Mouse (Mus musculus): ENCODE measurements around the gene Tufm. TPM values are rescaled to one million over a fixed set of nuclear protein-coding genes. Genes with fewer than 3 reads are reported as not detected.

The Tufm gene
- polyA plus RNA-seq, 1 experiment from 2014 or later = 137 TPM

DNA sequence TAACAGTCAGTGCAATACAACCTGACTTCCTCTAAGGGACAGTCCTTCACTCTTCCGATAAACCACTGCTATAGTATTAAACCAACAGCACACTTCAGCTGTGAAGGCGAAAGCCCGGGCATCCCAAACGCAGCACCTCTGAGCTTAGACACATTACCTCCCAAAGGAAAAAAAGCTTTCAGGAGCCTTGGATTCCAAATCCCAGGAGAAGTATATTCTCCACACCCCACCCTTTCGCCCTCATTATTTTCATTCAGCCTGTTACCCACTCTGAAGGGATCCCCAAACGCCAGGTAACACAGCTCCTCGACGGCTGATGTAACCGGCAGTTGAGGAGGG, 14.5 kb downstream of the Tufm start:
- H3K9me3 ChIP-seq = no peaks in the 10 kb centered on the region
- peaks cover 8% of the 10 kb centered on the region for H3K4me1 ChIP-seq (replicated peaks)
- H3K27me3 ChIP-seq = no peaks in the 10 kb centered on the region
- 4% methylated on average over 9 of the region's 9 CpGs for WGBS
- peak overlapping the region; percentile 100 for H3K27ac ChIP-seq
- H3K9ac ChIP-seq (replicated peaks) = peak overlapping the region; percentile 100
- H3K36me3 ChIP-seq = peaks cover 47% of the 10 kb centered on the region
- H3K4me3 ChIP-seq (replicated peaks) = peak overlapping the region; percentile 100
- ATAC-seq (ENCODE audit: insufficient number of reproducible peaks, insufficient read depth, low FRiP score, low TSS enrichment, low read depth) = no peak
- peak overlapping the region; percentile 66 for H3K4me2 ChIP-seq

DNA sequence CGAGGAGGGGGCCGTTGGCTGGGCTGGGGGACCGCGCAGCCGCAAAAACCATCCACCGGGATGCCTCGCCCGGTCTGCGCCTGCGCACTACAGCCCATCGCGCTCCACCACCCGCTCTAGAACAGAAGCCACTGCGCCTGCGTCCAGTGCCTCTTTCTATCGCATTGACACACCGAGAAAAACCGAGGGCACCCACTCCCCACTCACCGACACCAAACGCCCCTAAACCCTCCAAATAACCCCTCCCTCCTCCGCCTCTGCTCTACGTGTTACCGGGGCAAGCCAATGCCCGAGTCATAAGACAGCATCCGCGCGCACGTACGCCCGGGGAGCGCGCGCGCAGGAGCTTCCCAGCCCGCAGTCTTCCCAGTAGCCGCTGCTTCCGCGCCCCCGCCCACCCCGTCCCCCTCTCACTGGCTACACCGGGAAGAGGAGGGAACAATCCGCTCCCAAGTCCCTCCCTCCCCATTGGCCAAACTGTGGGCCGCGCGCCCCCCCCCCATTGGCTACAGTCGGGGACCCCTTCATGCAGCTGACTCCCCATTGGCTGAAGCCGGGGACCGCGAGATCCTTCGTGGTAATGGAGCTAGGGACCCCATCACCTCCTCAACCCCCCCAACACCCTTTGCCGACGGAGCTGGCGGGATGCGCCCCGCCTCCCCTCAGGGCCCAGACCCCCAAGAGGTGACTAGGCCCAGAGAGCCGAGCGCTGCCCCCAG, 15.0 kb downstream of the Tufm start:
- ATAC-seq (ENCODE audit: insufficient number of reproducible peaks, insufficient read depth, low FRiP score, low TSS enrichment, low read depth) = peak; percentile 90
- Histone ChIP-seq H3K9ac (replicated peaks) (peak overlapping the region; percentile 100), H3K27me3 (no peaks in the 10 kb centered on the region), H3K4me2 (peak overlapping the region; percentile 66), H3K36me3 (peaks cover 41% of the 10 kb centered on the region), H3K9me3 (no peaks in the 10 kb centered on the region), H3K27ac (peak overlapping the region; percentile 100), H3K4me3 (replicated peaks) (peak overlapping the region; percentile 100), H3K4me1 (replicated peaks) (peaks cover 8% of the 10 kb centered on the region)
- WGBS = under 1% methylated on average over 56 of the region's 57 CpGs

DNA sequence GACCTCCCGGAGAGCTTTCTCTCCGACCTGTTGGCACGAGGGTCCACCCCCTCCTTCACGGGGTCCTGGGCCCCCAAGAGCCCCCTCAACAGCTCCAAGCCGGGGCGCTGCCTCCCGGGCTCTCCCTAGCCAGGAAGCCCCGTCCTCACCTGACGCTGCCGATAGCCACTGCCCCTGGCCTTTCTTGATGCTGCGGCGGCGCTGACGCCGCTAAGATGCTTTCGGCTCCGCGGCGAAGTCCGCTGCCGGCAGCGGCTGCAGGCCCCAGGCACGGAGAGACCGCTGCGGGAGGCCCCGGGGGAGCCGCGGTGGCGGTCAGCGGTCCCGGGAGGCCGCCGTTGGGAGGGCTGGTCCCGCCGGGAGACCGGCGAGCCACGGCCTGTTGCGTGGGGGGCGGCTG, 15.6 kb downstream of the Tufm start:
- H3K4me3 ChIP-seq (replicated peaks) = peak overlapping the region; percentile 100
- H3K4me2 ChIP-seq = peak overlapping the region; percentile 66
- H3K27ac ChIP-seq = peak overlapping the region; percentile 100
- no peak for ATAC-seq (ENCODE audit: insufficient number of reproducible peaks, insufficient read depth, low FRiP score, low TSS enrichment, low read depth)
- H3K27me3 ChIP-seq = no peaks in the 10 kb centered on the region
- WGBS = under 1% methylated on average over 39 of the region's 40 CpGs
- peaks cover 8% of the 10 kb centered on the region for H3K4me1 ChIP-seq (replicated peaks)
- peak overlapping the region; percentile 100 for H3K9ac ChIP-seq (replicated peaks)
- no peaks in the 10 kb centered on the region for H3K9me3 ChIP-seq
- H3K36me3 ChIP-seq = peaks cover 36% of the 10 kb centered on the region

DNA sequence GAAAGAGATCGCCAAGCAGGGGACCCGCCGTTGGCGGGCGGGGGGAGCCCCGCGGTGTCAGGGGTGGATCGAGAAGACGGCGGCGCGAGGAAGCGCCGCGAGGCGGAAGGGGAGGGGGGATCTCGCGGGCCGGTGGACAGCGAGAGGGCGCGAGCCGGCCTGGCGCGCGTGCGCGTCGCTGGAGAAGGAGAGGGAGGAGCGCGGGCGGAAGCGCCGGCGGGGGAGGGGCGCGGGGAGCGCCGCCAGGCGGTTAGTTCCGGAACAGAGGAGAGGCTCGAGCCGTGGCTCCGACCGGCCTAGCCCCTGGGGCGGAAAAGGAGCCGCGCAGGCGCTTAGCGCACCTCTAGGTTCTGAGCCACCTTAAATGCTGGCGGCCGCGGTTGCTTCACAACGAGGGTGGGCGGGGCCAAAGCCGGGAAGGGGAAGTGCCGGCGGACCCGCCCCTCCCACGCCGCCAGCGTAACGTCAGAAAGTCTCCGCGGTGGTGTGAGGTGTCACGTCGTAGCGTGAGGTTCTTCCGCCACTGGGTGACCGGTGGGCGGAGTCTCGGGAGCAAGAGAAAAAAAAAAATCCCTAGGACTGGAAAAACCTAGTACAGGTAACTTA, 16.2 kb downstream of the Tufm start, which contains the start of gene Atxn2l:
Gene Atxn2l (minus strand): TSS at position 165 of the 606 bp plus-strand sequence.
- H3K27me3 ChIP-seq = no peaks in the 10 kb centered on the region
- H3K4me3 ChIP-seq (replicated peaks) = peak within 1 kb of the TSS; percentile 100
- H3K4me2 ChIP-seq = peak within 1 kb of the TSS; percentile 66
- H3K4me1 ChIP-seq (replicated peaks) = peaks cover 8% of the 10 kb centered on the region
- no peaks in the 10 kb centered on the region for H3K9me3 ChIP-seq
- WGBS = under 1% methylated on average over 61 of the region's 72 CpGs
- peak; percentile 87 for ATAC-seq (ENCODE audit: insufficient number of reproducible peaks, insufficient read depth, low FRiP score, low TSS enrichment, low read depth)
- peak within 1 kb of the TSS; percentile 100 for H3K27ac ChIP-seq
- peaks cover 29% of the 10 kb centered on the region for H3K36me3 ChIP-seq
- H3K9ac ChIP-seq (replicated peaks) = peak within 1 kb of the TSS; percentile 100

DNA sequence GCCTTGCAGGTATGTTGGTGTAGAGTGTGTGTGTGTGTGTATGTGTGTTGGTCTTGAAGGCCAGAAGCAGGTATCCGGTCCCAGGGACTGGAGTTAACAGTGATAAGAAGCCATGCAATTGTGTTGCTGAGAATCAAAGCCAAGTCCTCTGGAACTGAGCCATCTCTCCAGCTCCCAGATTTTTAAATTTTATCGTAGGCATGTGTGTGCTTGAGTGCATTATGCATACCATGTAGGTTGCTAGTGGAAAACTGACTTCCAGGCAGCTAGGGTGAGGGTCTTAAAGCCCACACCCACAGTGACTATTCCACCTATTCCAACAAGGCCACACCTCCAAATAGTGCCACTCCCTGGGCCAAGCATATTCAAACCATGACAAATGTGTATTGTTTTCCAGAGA, 17.8 kb downstream of the Tufm start:
- H3K9me3 ChIP-seq = no peaks in the 10 kb centered on the region
- peaks cover 8% of the 10 kb centered on the region for H3K4me1 ChIP-seq (replicated peaks)
- no peak overlapping the region for H3K9ac ChIP-seq (replicated peaks)
- 95% methylated on average over 2 of the region's 2 CpGs for WGBS
- H3K4me2 ChIP-seq = no peak overlapping the region
- H3K4me3 ChIP-seq (replicated peaks) = no peak overlapping the region
- H3K27ac ChIP-seq = no peak overlapping the region
- no peaks in the 10 kb centered on the region for H3K27me3 ChIP-seq
- no peak for ATAC-seq (ENCODE audit: insufficient number of reproducible peaks, insufficient read depth, low FRiP score, low TSS enrichment, low read depth)
- peaks cover 14% of the 10 kb centered on the region for H3K36me3 ChIP-seq

DNA sequence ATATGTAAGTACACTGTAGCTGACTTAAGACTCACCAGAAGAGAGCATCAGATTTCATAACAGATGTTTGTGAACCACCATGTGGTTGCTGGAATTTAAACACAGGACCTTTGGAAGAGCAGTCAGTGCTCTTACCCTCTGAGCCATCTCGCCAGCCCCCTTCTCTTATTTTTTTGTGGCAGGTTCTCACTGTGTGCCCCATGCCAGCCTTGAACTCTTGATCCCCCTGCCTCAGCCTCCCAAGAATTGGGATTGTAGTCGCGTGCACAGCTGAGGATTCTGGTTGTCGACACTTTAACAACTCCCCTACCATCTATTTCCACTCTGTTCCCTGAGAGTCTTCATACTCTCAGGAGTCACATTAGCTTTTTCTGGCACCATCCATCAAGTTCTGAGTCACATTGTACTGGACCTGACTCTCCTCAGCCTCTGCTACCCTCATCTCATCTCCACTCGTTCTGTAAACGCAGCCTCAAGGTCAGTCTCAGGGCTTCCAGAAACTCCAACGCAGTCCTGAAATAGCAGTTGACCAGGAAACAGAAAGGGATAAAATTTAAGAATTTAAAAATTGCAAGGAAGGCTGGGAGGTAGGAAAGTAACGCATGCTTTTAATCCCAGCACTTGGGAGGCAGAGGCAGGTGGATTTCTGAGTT, 20.1 kb downstream of the Tufm start:
- Histone ChIP-seq H3K9me3 (no peaks in the 10 kb centered on the region), H3K36me3 (no peaks in the 10 kb centered on the region), H3K27me3 (no peaks in the 10 kb centered on the region), H3K4me3 (replicated peaks) (no peak overlapping the region), H3K27ac (no peak overlapping the region), H3K4me2 (no peak overlapping the region), H3K9ac (replicated peaks) (no peak overlapping the region), H3K4me1 (replicated peaks) (0 out of 2 replicates have a peak, but pooled peaks cover 3% of the 10 kb centered on the region)
- 85% methylated on average over 8 of the region's 8 CpGs for WGBS
- no peak for ATAC-seq (ENCODE audit: insufficient number of reproducible peaks, insufficient read depth, low FRiP score, low TSS enrichment, low read depth)

DNA sequence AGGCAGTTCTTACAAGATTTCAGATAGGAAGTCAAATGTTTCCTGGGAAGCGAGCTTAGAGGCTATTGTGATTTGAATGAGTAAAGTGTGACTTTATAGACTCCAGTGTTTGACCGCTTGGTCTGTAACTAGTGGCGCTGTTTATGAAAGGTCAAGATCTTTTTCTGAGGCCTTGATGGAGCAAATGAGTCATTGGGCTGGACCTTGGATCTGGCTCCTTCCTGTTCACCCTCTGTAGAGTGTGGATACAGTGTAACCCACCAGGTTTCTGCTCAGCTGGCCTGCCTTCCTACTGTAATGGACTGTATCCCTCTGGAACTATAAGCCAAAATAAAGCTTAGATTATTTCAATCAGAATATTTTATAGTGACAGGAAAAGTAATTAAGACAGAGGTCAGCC, 24.1 kb downstream of the Tufm start:
- H3K27ac ChIP-seq = no peak overlapping the region
- no peak overlapping the region for H3K4me3 ChIP-seq (replicated peaks)
- no peak overlapping the region for H3K4me2 ChIP-seq
- no peaks in the 10 kb centered on the region for H3K36me3 ChIP-seq
- H3K9ac ChIP-seq (replicated peaks) = no peak overlapping the region
- WGBS = 76% methylated on average over 3 of the region's 3 CpGs
- H3K4me1 ChIP-seq (replicated peaks) = no peaks in the 10 kb centered on the region
- H3K9me3 ChIP-seq = no peaks in the 10 kb centered on the region
- no peaks in the 10 kb centered on the region for H3K27me3 ChIP-seq
- ATAC-seq (ENCODE audit: insufficient number of reproducible peaks, insufficient read depth, low FRiP score, low TSS enrichment, low read depth) = no peak

DNA sequence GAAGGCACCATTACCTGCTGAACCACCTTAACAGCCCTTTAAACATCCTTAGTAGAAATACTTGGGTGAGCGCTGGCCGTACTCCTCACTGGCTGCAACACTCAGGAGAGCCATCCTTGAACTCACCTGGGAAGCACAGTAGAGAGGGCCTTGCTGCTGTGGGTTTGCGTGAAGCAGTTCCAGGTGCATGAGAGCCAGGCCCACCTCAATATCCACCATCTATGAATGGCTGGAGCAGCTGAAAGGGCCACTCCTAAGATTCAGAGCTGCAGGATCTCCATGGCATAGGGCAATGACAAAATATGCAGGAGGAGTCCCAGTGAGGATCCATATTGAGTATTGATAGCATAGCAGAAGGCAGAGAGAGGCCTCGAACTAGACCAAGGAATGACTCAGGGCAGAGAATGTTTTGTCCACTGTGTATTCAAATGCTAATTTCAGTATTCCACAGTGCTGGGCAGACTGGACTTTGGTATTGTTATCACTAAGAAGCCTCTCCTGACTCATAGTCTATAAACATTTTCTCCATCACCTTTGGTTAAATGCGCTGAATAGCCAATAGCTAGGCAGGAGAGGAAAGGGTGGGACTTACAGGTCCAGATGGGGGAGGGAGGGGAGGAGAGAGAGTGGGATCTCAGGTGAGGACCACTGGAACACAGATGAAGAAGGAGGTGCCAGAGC, 31.2 kb downstream of the Tufm start:
- no peak overlapping the region for H3K9ac ChIP-seq (replicated peaks)
- no peaks in the 10 kb centered on the region for H3K4me1 ChIP-seq (replicated peaks)
- no peak for ATAC-seq (ENCODE audit: insufficient number of reproducible peaks, insufficient read depth, low FRiP score, low TSS enrichment, low read depth)
- no peaks in the 10 kb centered on the region for H3K36me3 ChIP-seq
- no peak overlapping the region for H3K4me3 ChIP-seq (replicated peaks)
- no peak overlapping the region for H3K4me2 ChIP-seq
- 92% methylated on average over 5 of the region's 5 CpGs for WGBS
- no peaks in the 10 kb centered on the region for H3K27me3 ChIP-seq
- H3K9me3 ChIP-seq = no peaks in the 10 kb centered on the region
- no peak overlapping the region for H3K27ac ChIP-seq

DNA sequence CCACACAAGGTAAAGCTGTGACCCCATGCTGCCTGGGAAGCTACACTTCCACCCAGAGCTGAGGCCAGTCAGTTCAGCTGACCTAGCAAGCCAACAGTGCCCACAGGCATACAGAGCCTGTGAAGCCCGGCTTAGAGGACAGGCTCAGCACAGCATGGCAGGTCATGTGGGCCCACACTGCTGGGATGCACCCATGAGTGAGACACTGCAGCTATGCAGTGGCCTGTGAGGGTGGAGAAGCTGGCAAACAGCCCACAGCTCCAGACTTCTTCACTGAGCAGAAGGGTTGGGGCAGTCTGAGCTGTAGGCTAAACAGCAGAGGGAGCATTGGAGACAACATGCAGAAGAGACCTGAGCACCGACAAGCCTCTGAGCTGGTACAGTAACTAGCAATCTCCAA, 32.4 kb downstream of the Tufm start:
- H3K4me3 ChIP-seq (replicated peaks) = no peak overlapping the region
- no peak overlapping the region for H3K4me2 ChIP-seq
- no peaks in the 10 kb centered on the region for H3K27me3 ChIP-seq
- H3K36me3 ChIP-seq = no peaks in the 10 kb centered on the region
- WGBS = 64% methylated on average over 2 of the region's 2 CpGs
- no peak overlapping the region for H3K9ac ChIP-seq (replicated peaks)
- no peak for ATAC-seq (ENCODE audit: insufficient number of reproducible peaks, insufficient read depth, low FRiP score, low TSS enrichment, low read depth)
- H3K9me3 ChIP-seq = no peaks in the 10 kb centered on the region
- H3K4me1 ChIP-seq (replicated peaks) = no peaks in the 10 kb centered on the region
- no peak overlapping the region for H3K27ac ChIP-seq

DNA sequence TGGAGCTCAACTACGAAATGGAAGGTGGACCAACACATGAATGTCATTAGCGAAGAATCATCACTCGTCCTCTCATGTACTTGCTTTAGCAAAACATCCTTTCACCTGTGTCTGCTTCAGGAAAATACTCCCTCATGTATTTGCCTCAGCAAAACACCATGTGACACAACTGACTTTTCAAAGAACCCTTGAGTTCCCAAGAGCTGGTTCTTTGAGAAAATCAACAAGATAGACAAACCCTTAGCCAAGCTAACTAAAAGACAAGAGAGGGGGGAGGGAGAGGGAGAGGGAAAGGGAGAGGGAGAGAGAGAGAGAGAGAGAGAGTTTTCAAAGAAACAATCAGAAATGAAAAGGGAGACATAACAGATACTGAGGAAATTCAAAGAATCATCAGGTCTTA, 36.2 kb downstream of the Tufm start:
- H3K4me3 ChIP-seq (replicated peaks) = no peak overlapping the region
- H3K27ac ChIP-seq = no peak overlapping the region
- H3K4me1 ChIP-seq (replicated peaks) = no peaks in the 10 kb centered on the region
- no peaks in the 10 kb centered on the region for H3K27me3 ChIP-seq
- H3K9me3 ChIP-seq = no peaks in the 10 kb centered on the region
- no peak overlapping the region for H3K4me2 ChIP-seq
- no peaks in the 10 kb centered on the region for H3K36me3 ChIP-seq
- ATAC-seq (ENCODE audit: insufficient number of reproducible peaks, insufficient read depth, low FRiP score, low TSS enrichment, low read depth) = no peak
- no peak overlapping the region for H3K9ac ChIP-seq (replicated peaks)
- WGBS = 80% methylated on average over 3 of the region's 3 CpGs

DNA sequence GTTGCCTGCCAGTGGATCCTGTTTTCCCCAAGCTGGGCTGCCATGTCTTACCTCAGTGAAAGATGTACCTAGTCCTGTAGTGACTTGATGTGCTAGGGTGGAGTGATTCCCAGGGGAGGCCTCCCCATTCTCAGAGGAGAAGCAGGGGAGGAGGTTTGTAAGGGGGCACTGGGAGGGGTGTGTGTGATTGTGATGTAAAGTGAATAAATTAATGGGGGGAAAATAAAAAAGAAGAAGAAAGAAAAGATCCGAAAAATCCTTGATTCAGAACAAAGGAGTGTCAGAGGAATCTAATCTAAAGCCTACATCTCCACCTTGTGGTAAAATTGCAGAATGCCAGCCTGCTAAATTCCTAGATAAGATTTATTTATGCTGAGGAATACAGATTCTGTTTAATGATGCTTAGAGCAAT, 41.0 kb downstream of the Tufm start:
- H3K27ac ChIP-seq = no peak overlapping the region
- no peak overlapping the region for H3K4me2 ChIP-seq
- H3K36me3 ChIP-seq = no peaks in the 10 kb centered on the region
- 14% methylated on average over 1 of the region's 1 CpGs for WGBS
- no peaks in the 10 kb centered on the region for H3K4me1 ChIP-seq (replicated peaks)
- H3K9ac ChIP-seq (replicated peaks) = peak overlapping the region; percentile 47; the same call in 1 of the 2 replicates
- no peaks in the 10 kb centered on the region for H3K9me3 ChIP-seq
- no peak overlapping the region for H3K4me3 ChIP-seq (replicated peaks)
- no peaks in the 10 kb centered on the region for H3K27me3 ChIP-seq
- ATAC-seq (ENCODE audit: insufficient number of reproducible peaks, insufficient read depth, low FRiP score, low TSS enrichment, low read depth) = no peak
